Mouse (Mus musculus): ENCODE results near the gene Mtap.

Mtap gene

DNA sequence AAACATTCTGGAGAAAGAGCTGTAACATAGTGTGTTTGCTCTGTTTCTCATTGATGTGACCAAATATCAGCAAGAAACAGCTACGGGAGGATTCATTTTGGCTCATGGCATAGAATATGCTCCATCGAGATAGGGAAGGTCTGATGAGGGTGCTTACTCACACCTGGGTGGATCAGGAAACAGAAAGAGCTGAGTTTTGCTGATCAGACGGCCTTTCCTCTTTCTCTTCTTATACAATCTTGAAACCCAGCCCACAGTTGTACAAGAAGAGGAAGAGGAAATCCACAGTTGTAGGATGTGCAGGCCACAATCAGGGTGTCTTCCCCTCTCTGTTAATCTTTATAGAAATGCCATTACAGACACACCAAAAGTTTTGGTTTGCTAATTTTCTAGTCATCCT lies 75.3 kb downstream of the Mtap start:
- DNase-seq (ENCODE audit: low spot score), result no peak

All from ovary, postnatal 14 days (tissue).